Mouse (Mus musculus) bone marrow macrophage, adult 2 months (primary cell): Measurements from ENCODE around the gene Rab11fip4.

Experiments
- CTCF ChIP-seq: IDR thresholded peaks from 2 replicates; pipeline ENCODE4 v1.5.1; 2012; ENCODE audit warnings: low read depth, mild to moderate bottlenecking, low read length, moderate library complexity
- POLR2A ChIP-seq: IDR thresholded peaks from 2 replicates; pipeline ENCODE4 v1.6.1; 2012; ENCODE audit warnings: mild to moderate bottlenecking, low read depth, low read length, borderline replicate concordance

DNA sequence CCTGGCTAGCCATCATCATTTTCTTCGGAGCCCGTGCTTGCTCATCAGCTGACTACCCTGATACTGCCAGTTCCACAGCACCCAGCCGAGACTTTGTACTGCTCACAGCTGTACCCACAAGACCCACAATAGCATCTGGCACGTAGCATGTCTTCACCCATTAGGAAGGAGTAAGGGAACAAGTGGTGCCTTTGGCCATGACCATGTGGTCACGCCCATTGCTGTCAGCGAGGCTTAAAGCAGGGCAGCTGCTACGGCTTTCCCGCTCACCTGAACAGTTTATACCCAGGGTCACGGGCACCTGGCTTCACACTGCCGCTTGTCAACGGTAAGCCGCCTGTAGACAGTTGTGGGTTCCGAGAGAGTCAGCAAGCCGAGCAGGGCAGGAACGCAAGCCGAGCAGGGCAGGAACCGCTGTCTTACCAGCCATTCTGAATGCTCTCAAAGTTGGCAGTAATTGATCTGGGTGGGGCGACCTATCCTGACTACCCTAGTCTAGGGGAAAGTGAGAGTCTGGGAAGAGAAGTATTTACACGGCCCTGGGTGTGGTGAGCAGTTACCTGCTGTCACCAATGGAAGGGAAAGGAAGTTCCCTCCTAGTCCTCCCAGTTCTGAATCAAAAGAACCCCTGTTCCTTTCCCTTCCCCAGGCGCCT lies 62.0 kb downstream of the Rab11fip4 start:
- no peak for TF ChIP-seq CTCF
- TF ChIP-seq POLR2A, result no peak
